Mouse (Mus musculus) liver, postnatal 0 days (tissue): ENCODE measurements around the gene Rsph3b.
"Not testable (repeated sequence)": the region's sequence is repeated elsewhere in the genome, so short reads cannot be mapped to it uniquely, and the experiment has no call there.

Experiments used
- CTCF ChIP-seq: sonication (generic); IDR thresholded peaks from 2 replicates; pipeline ENCODE4 v1.5.1; 2016; ENCODE audit warnings: antibody characterized with exemption, low read depth
- EP300 ChIP-seq: IDR thresholded peaks from 2 replicates; pipeline ENCODE4 v1.6.1; 2016; ENCODE audit warnings: antibody characterized with exemption, low read depth, mild to moderate bottlenecking

DNA sequence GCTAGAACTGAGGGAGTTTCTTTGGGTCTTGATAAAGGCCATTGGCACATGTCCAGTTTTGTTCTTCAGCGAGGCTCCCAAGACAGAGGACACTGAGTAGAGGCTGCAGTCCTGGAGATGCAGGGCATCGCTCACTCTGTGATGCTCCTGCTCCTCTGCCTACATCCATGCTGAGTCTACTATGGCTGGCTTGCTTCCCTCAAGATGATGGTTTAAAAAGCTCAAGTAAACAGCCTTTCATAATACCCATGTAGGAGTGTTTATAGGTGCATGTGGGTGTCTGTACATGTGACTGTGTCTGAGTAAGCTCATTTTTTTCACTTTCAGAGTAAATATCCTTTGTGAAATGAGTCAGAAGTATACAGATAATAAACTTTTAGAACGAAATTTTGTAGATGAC lies 26.5 kb upstream of the Rsph3b start:
- not testable (repeated sequence) for TF ChIP-seq EP300, CTCF
